Mouse (Mus musculus): ENCODE results near the gene Pars2.
A peak's percentile ranks its signal among the peaks of the same experiment; 100 is the strongest.

The Pars2 gene

GRCm38 (mm10) chr4:106634086-106634479 lies 16.8 kb upstream of the Pars2 start:
- DNase-seq (ENCODE audit: low spot score in 2 of 2) = no peak

GRCm38 (mm10) chr4:106643483-106644217 lies 7.2 kb upstream of the Pars2 start:
- no peak for DNase-seq (ENCODE audit: low spot score in 2 of 2)

GRCm38 (mm10) chr4:106644218-106644610 lies 6.7 kb upstream of the Pars2 start:
- no peak for DNase-seq (ENCODE audit: low spot score in 2 of 2)

- no peak for DNase-seq (ENCODE audit: low spot score in 2 of 2)
Measured at GRCm38 (mm10) chr4:106645797-106646196, 5.1 kb upstream of the Pars2 start.

GRCm38 (mm10) chr4:106647137-106647536 lies 3.7 kb upstream of the Pars2 start:
- no peak for DNase-seq (ENCODE audit: low spot score in 2 of 2)

- DNase-seq (ENCODE audit: low spot score in 2 of 2) = no peak
Measured at GRCm38 (mm10) chr4:106652546-106652945, 1.7 kb downstream of the Pars2 start.

- no peak for DNase-seq (ENCODE audit: low spot score in 2 of 2)
Measured at GRCm38 (mm10) chr4:106653051-106653450, 2.2 kb downstream of the Pars2 start.

GRCm38 (mm10) chr4:106655681-106656080 lies 4.8 kb downstream of the Pars2 start:
- no peak for DNase-seq (ENCODE audit: low spot score in 2 of 2)

GRCm38 (mm10) chr4:106663956-106664470 lies 13.1 kb downstream of the Pars2 start:
- DNase-seq (ENCODE audit: low spot score in 2 of 2) = no peak

- DNase-seq (ENCODE audit: low spot score in 2 of 2) = no peak
Measured at GRCm38 (mm10) chr4:106664697-106665096, 13.8 kb downstream of the Pars2 start.

- no peak for DNase-seq (ENCODE audit: low spot score in 2 of 2)
Measured at GRCm38 (mm10) chr4:106665269-106665668, 14.4 kb downstream of the Pars2 start.

GRCm38 (mm10) chr4:106665673-106666072 lies 14.8 kb downstream of the Pars2 start:
- DNase-seq (ENCODE audit: low spot score in 2 of 2) = no peak

GRCm38 (mm10) chr4:106666546-106666945 lies 15.7 kb downstream of the Pars2 start:
- DNase-seq (ENCODE audit: low spot score in 2 of 2) = no peak

GRCm38 (mm10) chr4:106676749-106677148 lies 25.9 kb downstream of the Pars2 start:
- no peak for DNase-seq (ENCODE audit: low spot score in 2 of 2)

GRCm38 (mm10) chr4:106678442-106679118 lies 27.7 kb downstream of the Pars2 start, which contains the start of gene Ttc4:
Gene Ttc4, minus strand, starts transcription at chr4:106678944.
- peak; percentile 66 to 78 for DNase-seq (ENCODE audit: low spot score in 2 of 2)

GRCm38 (mm10) chr4:106679152-106679551 lies 28.3 kb downstream of the Pars2 start:
- no peak for DNase-seq (ENCODE audit: low spot score in 2 of 2)

GRCm38 (mm10) chr4:106680955-106681354 lies 30.1 kb downstream of the Pars2 start:
- DNase-seq (ENCODE audit: low spot score in 2 of 2) = no peak

- DNase-seq (ENCODE audit: low spot score in 2 of 2) = no peak
Measured at GRCm38 (mm10) chr4:106688636-106689296, 37.9 kb downstream of the Pars2 start.

- DNase-seq (ENCODE audit: low spot score in 2 of 2) = no peak
Measured at GRCm38 (mm10) chr4:106693841-106694430, 43.1 kb downstream of the Pars2 start.

- DNase-seq (ENCODE audit: low spot score in 2 of 2) = peak in 1 of 2 experiments; percentile 30
Measured at GRCm38 (mm10) chr4:106699989-106700388, 49.1 kb downstream of the Pars2 start.

- DNase-seq (ENCODE audit: low spot score in 2 of 2) = no peak
Measured at GRCm38 (mm10) chr4:106700798-106701197, 49.9 kb downstream of the Pars2 start.

GRCm38 (mm10) chr4:106703956-106704355 lies 53.1 kb downstream of the Pars2 start:
- no peak for DNase-seq (ENCODE audit: low spot score in 2 of 2)

Data from frontal cortex, postnatal 14 days (tissue).